Mouse (Mus musculus) midbrain, embryonic 10.5 days (tissue): ENCODE measurements at regions not wholly inside any gene's neighbourhood (a gene's known extent, or its start where the extent isn't known, plus 50 kb on each side); places are given as distances from the start of the nearest gene placed in this dataset.

Experiments used
- DNase-seq: peaks from one replicate; pipeline ENCODE4 v3.0.0-alpha.2; 2017; ENCODE audit warnings: low spot score
- H3K27ac ChIP-seq: fragments of 300-500 bp; sonication (generic); replicated peaks from 2 replicates; pipeline ENCODE4 v1.5.1; 2016; ENCODE audit warnings: mild to moderate bottlenecking
- H3K27me3 ChIP-seq: fragments of 300-500 bp; sonication (generic); 2 replicates; pipeline ENCODE4 v1.6.1; 2016; ENCODE audit warnings: low read depth, mild to moderate bottlenecking; ENCODE audit not compliant: poor library complexity, severe bottlenecking
- H3K36me3 ChIP-seq: fragments of 300-500 bp; sonication (generic); 2 replicates; pipeline ENCODE4 v1.6.1; 2016; ENCODE audit warnings: mild to moderate bottlenecking, moderate library complexity
- H3K4me1 ChIP-seq: fragments of 300-500 bp; sonication (generic); 2 replicates; pipeline ENCODE4 v1.6.1; 2016
- H3K4me3 ChIP-seq: fragments of 300-500 bp; sonication (generic); 2 replicates; pipeline ENCODE4 v1.5.1; 2016; ENCODE audit warnings: mild to moderate bottlenecking, moderate library complexity
- H3K9me3 ChIP-seq: fragments of 300-500 bp; sonication (generic); replicated peaks from 2 replicates; pipeline ENCODE4 v1.6.1; 2016; ENCODE audit warnings: mild to moderate bottlenecking
- WGBS: fragments of 180-500 bp; shearing (Covaris S2); methylation state at CpG from one replicate; pipeline ENCODE4 v1.1.7; 2016; 5-methylcytosine and 5-hydroxymethylcytosine counted together

DNA sequence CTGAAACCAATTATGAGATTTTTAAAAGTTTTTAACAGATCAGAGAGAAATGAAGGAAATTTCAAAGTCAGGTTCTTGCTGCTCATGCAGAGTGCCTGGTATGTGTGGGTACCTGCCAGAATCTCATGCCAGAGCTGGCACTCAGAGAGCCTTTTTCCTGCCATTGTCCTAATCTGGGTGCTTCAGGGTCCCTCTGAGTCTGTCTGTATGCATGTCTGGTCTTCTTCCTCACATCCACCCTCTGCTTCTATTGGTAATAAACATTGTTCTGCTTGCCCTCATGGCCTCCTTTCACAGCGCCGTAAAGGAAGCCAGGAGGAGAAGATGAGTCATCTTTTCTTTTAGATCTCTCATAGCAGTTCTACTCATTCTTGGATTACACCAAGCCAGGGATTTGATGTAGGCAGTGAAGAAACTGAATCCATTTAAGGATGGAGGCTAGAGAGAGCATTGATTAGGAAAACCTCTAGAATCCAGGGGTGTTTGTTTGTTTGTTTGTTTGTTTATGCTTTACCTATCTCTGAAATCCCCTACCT lies 55.8 kb upstream of the Bmper start:
- Histone ChIP-seq H3K4me3 (no peak overlapping the region), H3K27ac (no peak overlapping the region), H3K4me1 (no peaks in the 10 kb centered on the region), H3K9me3 (no peaks in the 10 kb centered on the region), H3K27me3 (no peaks in the 10 kb centered on the region), H3K36me3 (no peaks in the 10 kb centered on the region)
- DNase-seq = no peak
- WGBS = 94% methylated on average over 2 of the region's 2 CpGs

DNA sequence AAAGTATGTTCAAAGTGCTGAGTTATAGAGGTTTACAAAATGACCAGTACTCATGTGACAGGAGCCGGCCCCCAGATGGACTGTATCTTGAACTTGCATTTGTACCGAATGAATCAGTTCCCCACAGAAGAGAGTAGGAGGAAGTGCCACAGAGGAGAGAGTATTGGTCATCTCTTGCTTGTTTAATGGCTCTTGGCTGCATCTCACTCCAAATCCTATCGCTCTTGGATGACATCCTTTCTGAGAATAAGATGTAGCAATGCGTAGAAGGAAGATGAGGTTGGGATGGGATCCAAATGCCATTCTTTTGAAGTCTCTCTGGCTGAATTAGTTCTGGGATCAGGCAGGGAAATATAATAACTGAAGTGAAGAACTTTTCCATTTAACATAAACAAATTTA lies 55.2 kb upstream of the Bmper start:
- Histone ChIP-seq H3K36me3 (no peaks in the 10 kb centered on the region), H3K27ac (no peak overlapping the region), H3K9me3 (no peaks in the 10 kb centered on the region), H3K4me1 (no peaks in the 10 kb centered on the region), H3K27me3 (no peaks in the 10 kb centered on the region), H3K4me3 (no peak overlapping the region)
- DNase-seq = no peak
- WGBS = 92% methylated on average over 4 of the region's 4 CpGs

DNA sequence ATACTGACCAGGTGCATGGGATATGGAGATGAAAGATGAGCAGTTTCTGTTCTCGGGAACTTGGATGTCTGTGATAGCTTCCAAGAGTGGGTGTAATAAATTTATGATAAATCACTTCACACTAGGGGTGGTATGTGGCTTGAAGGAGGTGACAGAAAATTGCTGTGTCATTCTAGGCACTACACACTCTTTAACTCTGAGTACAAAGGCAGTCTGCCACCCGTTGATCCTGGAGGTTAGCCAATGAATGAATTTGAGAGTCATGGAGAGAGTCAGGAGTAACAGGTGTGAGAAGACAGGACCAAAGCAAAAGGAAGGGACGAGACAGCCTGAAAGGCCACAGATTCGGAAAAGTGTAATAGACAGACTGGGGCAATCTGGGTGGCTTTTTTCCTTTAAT lies 54.7 kb upstream of the Bmper start:
- Histone ChIP-seq H3K4me3 (no peak overlapping the region), H3K4me1 (no peaks in the 10 kb centered on the region), H3K27me3 (no peaks in the 10 kb centered on the region), H3K36me3 (no peaks in the 10 kb centered on the region), H3K27ac (no peak overlapping the region), H3K9me3 (no peaks in the 10 kb centered on the region)
- whole genome bisulfite sequencing = 85% methylated on average over 4 of the region's 4 CpGs
- no peak for DNase-seq

DNA sequence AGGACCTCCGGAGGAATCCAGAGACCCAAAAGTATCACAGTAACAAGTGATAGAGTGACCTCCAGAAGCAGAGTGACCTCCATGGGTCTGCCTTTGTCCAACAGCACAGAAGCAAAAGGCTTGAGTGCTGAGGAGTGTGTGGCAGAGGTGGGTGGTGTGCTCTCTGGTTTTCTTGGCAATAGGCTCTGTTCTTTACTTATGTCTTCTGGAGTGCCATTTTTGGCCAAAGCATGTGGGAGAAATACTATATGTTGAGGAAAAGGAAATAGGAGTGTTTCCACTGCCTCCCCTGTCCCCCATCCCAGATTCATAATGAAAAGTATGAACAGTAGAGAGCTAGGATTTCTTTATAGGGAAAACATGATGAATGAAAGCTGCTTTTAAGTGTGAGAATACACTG lies 51.5 kb upstream of the Bmper start:
- no peak overlapping the region for H3K4me3 ChIP-seq
- no peaks in the 10 kb centered on the region for H3K27me3 ChIP-seq
- no peak overlapping the region for H3K27ac ChIP-seq
- WGBS = 92% methylated on average over 1 of the region's 1 CpGs
- DNase-seq = no peak
- H3K36me3 ChIP-seq = no peaks in the 10 kb centered on the region
- no peaks in the 10 kb centered on the region for H3K9me3 ChIP-seq
- no peaks in the 10 kb centered on the region for H3K4me1 ChIP-seq
